Mouse (Mus musculus): ENCODE data around the gene Gm5868.
"Not testable (repeated sequence)": the region's sequence is repeated elsewhere in the genome, so short reads cannot be mapped to it uniquely, and the experiment has no call there.

Gene Gm5868

DNA sequence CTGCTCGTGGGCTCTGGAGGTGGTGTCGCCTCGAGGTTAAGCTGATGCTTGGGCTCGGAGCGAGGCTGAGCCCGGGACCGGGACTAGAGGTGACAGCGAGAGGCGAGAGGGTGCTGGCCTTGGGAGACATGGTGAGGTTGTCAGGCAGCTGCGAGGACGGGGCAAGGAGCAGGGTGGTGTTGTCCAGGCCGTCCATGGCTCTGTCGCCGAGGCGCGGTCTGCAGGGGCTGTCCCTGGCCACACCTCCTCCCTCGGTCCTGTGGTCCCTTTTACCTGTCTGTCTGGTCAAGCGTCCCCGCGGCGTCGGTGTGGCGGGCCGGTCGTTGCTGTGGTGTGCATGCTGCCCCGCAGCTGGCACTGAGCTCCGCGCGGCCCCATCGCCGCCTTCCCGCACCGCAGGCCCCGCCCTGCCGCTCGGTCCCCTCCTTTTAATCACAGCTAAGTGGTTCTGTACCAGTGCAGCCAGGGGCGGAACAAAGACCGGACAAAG, at the start of gene Gm5868:
Gm5868 (minus strand) TSS at position 360 of the 490 bp plus-strand sequence.
- DNase-seq: no peak

GRCm38 (mm10) chr5:72636576-72636975, 49.2 kb upstream of the Gm5868 start:
- DNase-seq: peak in 1 of 2 experiments; percentile 12

DNA sequence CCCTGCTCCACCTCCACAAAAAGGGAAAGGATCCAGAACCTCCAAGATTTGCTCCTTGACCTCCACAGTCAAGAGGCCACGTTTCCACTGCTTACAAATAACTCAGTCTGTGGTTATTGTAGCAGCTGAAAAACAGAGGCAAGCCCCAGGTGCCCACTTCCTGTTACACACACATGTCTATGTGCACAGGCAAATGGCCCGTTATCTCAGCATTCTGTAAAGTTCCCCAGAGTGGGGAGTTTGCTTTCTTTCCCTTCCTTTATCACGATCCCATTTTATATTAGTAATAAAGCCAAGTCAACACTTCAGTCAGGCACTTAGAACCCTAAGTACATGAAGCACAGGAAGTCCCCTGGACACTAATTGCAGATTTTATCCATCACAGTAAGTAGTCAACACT, 48.8 kb upstream of the Gm5868 start:
- DNase-seq: peak; percentile 56 to 76

DNA sequence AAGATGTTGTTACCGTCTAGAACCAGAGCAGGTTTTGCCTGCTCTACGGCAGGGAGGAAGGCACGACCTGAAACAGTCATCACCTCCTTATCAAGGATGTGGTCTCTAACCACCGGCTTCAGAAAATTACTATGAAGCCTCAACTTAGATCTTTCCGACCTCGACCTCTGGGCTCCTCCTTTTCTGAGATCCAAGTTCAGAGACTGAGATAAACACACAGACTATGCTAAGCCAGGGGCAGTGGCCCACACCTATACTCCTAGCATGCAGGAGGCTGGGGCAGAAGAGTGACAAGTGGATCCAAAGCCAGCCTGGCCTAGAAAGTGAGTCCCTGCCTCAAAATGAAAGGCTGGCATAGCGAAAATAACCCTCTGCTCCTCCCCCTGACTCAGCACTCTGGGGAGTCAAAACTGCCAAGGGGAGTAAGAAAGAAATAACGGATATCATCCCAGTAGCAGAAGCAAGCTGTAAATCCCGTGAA, 47.5 kb upstream of the Gm5868 start:
- peak; percentile 58 to 79 for DNase-seq

GRCm38 (mm10) chr5:72630026-72630425, 42.7 kb upstream of the Gm5868 start:
- DNase-seq: no peak

- DNase-seq: no peak
Observed at GRCm38 (mm10) chr5:72621022-72621421, 33.7 kb upstream of the Gm5868 start.

GRCm38 (mm10) chr5:72617413-72617812, 30.1 kb upstream of the Gm5868 start:
- DNase-seq: no peak

- no peak for DNase-seq
Observed at GRCm38 (mm10) chr5:72603138-72603537, 15.8 kb upstream of the Gm5868 start.

DNA sequence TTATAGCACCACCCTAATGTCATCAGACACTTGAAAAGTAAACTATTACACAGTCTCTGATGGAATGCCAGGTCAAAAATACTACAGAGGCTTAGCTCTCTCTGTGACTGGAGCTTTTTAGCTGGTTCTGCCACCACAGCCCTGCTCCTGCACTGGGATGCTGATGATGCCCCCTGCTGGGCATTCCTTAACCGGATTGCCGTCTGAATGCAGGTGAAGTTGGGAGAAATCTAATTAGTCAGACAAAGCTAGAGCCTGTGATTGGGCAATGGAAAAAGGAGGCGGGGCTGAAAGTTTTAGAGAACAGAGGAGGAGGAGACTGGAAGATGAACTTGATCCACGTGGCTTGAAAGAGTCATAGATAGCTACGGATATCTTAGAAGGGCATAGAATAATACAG, 13.7 kb upstream of the Gm5868 start:
- peak; percentile 21 to 27 for DNase-seq

- DNase-seq: not testable (repeated sequence)
Observed at GRCm38 (mm10) chr5:72586667-72587191, 622 bp downstream of the Gm5868 start.

DNA sequence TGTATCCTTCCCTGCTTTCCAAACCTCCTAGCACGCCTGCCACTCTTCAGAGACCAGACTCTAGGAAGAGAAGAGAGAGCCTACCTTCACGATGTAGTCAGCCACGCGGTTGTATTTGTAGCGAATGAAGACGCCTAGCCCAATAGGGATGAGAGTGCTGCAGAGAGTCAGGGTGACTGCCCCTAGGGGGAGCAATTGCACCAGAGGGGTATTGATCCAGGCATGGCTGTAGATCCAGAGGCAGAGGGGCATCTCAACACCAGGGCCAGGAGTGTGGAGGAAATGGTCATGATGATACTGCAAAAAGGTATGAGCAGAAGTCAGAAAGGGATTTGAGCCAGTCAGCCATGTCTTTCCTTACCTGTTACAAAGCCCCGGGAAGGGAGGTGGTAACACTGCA, 1.2 kb downstream of the Gm5868 start:
- DNase-seq: not testable (repeated sequence)

DNA sequence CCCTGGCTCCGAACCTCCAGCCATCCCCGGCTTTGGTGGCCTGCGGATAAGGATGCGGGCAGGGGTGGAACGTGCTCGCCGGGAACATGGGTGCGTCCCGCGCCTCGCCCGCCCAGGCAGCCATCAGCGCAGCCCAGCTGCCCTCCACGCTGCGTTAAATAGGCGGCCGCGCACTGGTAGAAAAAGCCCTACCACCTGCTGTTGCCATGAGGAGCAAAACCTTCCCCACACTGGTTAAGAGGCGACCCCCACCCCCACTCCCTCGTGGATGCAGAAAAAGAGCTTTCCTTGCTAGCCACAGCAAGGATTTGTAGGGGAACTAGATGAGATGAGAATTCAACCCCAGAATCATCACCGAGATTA, 6.4 kb downstream of the Gm5868 start, which contains the start of gene Zar1:
Zar1 (minus strand) TSS at position 285 of the 363 bp plus-strand sequence.
- not testable (repeated sequence) for DNase-seq

DNA sequence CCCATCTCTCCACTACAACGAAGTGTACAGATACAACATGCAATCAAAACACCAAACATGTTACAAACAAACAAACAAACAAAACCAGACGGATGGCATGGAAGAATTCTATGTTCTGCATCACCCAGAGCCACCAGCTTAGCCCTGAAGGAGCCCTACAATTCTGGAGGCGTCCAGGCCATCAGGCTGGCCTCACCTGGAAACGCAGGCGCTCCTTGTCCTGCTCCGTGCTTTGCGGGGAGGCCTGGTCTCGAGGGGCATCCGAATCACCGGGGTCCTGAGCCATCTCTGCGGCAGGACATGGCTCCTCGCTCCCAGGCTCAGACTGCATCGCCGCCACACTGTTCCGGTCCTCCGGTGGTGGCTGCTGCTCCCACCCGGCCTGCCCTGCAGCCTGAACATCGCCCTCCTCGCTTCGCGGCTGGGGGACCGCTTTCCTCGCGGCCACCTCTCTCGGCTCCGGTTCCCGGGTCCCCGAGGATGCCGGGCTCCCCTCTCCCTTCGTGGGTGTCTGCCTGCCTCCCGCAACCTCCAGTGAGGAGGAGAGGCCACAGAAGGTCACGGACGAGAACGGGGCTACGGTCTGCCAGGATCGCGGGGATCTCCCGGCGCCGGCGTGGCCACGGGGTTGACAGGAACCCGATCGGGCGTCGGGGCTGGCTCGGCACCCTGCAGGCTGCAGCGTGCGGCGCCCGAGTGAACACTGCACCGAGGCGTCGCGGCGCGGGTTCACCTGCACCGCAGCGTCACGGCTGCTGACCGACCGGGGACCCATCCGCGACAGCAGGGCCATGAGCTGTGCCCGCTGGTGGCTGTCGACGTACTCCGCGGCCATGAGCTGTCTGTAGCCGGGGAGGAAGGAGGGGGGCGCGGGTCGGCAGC, 7.0 kb downstream of the Gm5868 start:
- DNase-seq: not testable (repeated sequence)

DNA sequence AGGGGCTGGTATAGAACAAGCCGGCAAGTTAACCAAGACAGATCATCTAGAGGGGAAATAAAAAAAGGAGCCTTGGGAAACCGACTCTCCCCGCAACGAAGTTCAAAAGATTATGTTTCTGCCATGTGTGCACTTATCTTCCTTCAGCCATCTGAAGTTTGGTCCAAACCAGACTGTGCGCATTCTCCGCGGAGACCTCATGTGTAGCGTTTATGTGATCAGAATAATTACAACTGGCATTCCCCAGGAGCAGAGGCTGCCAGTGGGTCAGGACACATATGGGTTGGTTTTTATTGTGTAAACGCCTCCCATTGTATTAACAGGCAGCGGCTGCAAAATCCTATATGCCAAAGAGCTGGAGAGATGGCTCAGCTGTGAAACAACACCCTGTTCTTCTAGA, 7.8 kb downstream of the Gm5868 start:
- DNase-seq: not testable (repeated sequence)

DNA sequence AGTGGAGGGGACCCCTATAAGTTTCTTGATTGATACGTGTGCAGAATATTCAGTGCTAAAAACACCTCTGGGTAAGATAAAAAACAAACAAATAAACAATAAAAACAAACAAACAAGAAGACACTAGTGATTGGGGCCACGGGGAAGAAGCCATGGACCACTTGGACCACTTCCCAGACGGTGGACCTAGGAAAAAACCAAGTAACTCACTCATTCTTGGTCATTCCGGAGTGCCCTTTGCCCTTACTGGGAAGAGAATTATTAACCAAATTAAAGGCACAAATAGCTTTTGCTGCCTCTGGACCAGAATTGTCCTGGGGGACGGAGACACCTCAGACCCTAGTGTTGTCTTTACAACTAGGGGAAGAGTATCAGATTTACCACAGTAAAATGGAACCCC, 21.7 kb downstream of the Gm5868 start:
- no peak for DNase-seq

DNA sequence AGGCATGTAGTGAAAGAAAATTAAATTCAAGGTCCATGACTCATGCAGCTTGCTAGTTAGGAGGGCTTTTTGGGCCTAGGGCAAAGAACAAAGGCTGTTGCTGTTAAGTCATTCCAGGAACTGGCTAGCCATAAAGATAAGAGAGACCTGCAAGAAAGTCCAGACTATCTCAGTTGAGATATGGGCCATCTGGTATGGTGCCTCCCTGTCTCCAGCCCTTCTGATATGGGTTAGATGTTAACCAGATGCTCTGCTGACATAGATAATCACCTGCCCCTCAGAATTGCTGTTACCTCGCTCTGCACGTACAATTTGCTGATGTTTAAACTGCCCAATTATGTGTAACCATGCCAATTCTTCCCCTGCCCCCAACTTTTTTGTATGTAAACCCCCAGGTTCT, 24.2 kb downstream of the Gm5868 start:
- not testable (repeated sequence) for DNase-seq

DNA sequence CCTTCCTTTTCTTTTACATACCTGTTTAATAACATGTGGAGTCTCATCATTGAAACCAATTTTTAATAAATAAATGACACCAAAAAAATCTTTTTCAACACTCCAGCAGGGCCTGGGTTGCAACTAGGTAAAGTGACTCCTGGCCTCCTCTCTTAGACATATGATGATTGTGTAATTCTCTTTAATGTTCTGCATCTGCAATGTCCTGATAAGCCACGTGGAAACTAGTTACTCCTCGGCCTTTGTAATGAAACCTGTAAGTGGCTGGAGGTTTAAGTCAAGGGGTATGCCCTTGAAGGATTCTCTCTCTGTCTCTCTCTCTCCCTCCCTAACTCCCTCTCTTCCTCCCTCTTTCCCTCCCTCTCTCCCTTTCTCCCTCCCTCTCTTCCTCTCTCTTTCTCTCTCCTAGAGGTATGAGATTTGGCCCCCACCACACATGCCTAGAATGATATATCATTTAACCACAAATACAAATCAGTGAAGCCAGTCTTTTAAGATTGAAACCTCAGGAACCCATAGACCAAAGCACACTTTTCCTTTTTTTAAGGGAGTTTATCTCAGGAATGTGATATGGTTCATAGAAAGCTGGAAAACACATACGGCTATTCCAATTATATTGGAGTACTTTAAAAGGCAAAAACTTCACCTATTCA, 26.2 kb downstream of the Gm5868 start:
- DNase-seq: no peak

- DNase-seq: peak; percentile 91 to 94
Observed at GRCm38 (mm10) chr5:72559544-72560049, 27.8 kb downstream of the Gm5868 start, which contains the start of gene Nfxl1. Gene Nfxl1 (minus strand): TSS chr5:72559684.

DNA sequence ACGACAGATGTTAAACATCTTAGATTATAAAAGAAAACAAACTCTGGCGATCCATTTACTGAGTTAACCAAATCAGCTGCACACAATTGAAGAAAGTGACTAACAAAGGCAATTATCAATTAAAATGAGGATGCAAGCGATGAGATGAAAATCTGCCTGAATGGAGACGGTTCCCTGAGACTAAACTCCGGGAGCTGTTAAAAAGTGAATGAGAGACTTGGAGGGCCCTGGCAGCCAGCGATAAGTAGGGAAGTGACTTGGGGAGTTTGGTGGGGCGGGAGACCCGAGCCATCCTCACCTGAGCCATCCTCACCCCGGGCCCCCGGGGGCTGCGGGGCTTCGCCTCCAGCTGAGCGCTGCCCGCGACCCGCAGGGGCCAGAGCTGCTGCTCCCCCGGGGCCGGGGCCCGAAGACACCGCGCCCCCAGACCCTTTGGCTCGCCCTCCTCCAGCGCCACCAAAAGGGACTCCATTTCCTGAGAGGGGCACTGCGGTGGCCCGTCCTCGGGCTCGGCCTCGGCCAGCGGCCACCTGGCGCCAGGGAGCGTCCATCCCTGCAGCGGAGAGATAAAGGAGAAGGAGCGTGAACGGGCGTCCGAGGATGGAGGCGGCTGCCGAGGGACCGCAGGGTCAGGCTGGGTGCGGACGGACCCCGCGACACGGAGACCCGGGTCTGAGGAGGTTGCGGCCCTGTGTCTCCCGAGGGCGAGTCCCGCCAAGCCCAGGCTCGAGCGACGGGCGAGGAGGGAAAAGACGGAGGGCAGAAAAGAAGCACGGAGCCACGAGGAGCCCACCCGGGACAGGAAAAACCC, 28.4 kb downstream of the Gm5868 start:
- peak in 1 of 2 experiments; percentile 36 for DNase-seq

GRCm38 (mm10) chr5:72556245-72556644, 31.1 kb downstream of the Gm5868 start:
- no peak for DNase-seq

DNA sequence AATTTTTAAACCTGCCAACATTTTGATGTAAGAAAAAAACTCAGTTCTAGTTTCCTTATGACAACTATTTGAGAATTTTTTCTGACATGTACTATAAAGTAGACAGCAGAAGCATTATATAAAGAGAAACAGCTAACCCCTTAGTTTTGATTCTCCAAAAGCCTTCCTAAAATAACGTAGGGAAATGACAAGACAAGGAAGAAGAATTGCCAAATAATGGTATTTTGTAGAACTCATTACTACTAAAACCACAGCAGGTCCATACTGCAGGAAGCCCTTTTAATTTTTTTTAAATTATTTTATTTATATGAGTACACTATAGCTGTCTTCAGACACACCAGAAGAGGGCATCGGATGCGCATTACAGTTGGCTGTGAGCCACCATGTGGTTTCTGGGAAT, 36.1 kb downstream of the Gm5868 start:
- DNase-seq: no peak
